Mouse (Mus musculus): ENCODE data around the gene Ets1.

Ets1 gene

GRCm38 (mm10) chr9:32730656-32731590 is 94.9 kb downstream of the Ets1 start:
- DNase-seq (ENCODE audit: low spot score) = no peak

DNA sequence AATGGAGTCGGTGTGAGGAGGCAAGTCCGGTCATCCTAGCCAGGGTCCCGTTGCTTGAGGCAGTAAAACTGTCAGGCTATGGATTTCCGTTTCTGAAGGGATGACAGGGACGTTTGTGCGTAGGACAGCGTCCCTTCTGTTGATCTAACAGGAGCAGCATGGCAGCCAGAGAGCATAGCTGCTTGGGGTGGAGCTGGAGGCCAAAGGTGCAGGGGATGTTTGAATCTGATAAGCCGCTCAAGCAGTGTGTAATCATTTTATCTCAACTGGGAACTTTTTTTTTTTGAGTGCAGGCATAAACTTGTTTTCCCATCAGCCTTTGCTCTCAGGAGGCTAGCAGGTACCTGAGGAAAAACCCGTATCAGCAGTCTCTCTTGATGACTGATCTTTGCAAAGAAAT is 95.8 kb downstream of the Ets1 start:
- DNase-seq (ENCODE audit: low spot score) = no peak

DNA sequence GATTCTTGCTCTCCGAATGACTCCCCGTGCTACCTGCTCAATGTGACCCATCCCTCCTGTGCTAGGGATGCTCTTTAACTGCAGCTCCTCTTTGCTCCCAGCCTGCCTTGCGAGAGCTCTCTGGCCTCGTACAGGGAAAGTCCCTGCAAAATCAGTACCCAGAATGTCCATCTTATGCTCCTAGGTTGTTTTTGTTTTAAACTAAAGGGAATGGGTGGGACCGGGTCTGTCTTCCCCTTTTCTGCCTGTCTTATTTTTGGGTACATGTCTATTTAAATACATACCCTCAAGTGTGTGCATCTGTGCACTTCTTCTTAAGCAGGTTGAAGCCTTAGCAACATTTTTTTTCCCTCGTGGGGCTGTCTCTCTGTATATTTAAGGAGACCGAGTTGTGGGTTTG is 99.0 kb downstream of the Ets1 start:
- no peak for DNase-seq (ENCODE audit: low spot score)

- DNase-seq (ENCODE audit: low spot score) = no peak
These were observed 100.0 kb downstream of the Ets1 start for GRCm38 (mm10) chr9:32736051-32736450.

DNA sequence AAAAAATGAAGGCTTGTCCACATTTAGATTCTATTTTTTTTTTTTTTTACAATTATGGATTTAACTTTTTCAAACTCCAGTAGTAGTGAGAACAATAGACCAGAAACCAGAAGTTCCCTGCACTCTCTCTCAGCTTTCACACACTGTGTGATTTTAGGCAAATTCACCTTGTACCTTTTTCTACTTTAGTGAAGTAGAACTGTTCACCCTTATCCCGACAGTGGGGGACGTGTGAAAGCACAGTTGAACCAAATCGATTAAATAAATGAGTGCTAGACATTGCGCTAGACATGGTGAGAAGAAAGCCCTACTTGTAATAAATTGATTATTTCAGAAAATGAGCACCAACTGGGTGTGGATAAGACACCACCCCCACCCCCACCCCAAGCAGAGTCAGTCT is 104.0 kb downstream of the Ets1 start:
- DNase-seq (ENCODE audit: low spot score) = no peak

- DNase-seq (ENCODE audit: low spot score) = no peak
These were observed 104.8 kb downstream of the Ets1 start for GRCm38 (mm10) chr9:32740751-32741387.

DNA sequence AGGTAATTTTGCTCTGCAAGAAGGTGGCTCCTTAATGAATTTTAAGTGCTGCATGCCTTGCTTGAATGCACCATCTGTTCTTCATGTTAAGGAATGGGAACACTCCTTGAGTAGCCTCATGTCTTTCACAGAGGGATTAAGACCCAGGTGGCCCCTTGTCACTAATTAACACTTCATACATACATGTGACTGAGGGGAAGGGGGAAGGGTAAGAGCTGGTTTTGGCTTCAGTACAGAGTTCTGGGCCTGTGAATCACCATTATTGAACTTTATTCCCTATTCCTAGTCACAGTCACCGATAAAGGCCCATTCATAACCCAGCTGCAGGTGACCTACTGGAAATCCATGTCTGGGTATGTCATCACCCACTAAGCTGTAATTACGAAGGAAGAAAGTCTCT is 105.7 kb downstream of the Ets1 start:
- DNase-seq (ENCODE audit: low spot score) = no peak

DNA sequence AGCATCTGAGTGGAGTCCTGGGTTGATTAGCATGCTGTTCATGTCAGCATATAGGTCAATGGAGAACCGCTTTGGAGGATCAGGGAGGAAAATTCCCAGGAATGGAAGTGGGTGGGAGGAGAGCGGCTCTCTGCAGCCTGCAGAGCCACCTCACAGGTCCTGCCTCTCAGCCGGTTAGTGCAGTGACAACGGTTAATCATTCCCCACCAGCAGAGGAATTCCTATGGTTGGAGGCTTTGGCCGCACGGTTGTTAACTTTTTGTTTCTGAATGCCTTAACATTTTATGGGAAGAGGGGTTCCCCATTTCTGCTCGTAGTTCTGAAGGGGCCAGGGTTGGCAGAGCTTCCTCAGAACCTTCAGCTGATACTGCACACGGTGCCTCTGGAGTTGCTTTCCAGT is 107.1 kb downstream of the Ets1 start:
- DNase-seq (ENCODE audit: low spot score) = no peak

DNA sequence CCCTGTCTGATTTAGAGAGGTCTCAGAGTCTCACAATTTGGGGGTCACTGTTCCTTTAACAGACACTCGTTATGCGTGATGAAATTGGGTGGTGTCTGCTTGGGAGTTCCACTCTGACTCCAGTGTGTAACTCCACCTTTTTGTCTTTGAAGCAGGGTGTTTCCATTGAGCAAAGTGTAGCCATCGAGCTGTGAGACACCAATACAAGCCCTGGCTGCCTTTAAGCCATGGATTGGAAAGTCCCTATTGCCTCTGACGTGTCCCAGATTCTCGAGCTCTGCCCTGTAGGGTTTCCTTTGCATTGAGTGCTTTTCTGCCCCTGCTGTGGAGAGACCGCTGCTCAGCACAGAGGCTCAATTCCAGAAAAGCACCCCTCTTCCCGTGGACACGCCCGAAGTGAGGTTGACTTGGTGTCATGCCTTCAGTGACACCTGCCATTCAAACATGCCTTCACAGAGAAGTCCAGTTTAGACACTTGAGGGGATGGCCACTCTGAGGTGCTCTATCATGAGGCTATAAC is 107.7 kb downstream of the Ets1 start:
- no peak for DNase-seq (ENCODE audit: low spot score)

GRCm38 (mm10) chr9:32744288-32744687 is 108.3 kb downstream of the Ets1 start:
- DNase-seq (ENCODE audit: low spot score) = no peak

GRCm38 (mm10) chr9:32745079-32745763 is 109.2 kb downstream of the Ets1 start:
- no peak for DNase-seq (ENCODE audit: low spot score)

DNA sequence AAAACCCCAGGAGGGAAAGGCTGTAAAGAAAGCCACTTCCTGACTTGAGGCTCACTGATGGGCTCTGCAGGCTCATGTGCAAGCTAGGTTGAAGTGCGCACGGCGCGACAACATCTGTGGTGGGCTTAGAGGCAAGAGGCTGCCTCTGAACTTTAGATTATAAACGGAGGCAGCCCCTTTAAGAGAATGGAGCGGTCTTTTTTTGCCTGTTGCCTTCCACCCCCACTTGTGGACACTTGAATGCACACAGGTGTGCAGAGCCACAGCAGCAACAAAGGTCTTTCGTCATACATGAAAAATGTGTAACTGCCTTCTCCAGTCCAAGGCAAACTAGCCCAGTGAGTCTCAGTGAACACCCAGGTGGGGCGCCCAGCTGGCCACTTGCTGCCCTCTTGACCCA is 110.0 kb downstream of the Ets1 start:
- DNase-seq (ENCODE audit: low spot score) = no peak

DNA sequence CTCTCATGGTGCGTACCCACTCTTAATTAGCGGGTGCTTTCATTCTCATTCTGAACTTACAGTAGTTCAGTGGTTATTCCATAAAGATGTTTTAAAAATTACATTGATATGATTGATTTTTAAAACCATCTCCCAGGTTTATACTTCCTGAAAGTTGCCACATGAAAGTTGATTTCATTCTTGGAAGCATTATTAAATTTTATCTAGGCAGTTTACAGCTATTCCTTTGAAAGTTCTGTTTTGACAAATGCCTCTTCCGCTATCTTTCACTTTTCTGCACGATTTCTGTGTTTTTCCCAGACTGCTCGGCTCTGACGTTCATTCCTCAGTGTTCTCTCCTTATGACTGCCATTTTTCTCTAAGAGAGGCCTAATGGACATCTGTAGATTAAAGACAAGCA is 110.6 kb downstream of the Ets1 start:
- DNase-seq (ENCODE audit: low spot score) = no peak

DNA sequence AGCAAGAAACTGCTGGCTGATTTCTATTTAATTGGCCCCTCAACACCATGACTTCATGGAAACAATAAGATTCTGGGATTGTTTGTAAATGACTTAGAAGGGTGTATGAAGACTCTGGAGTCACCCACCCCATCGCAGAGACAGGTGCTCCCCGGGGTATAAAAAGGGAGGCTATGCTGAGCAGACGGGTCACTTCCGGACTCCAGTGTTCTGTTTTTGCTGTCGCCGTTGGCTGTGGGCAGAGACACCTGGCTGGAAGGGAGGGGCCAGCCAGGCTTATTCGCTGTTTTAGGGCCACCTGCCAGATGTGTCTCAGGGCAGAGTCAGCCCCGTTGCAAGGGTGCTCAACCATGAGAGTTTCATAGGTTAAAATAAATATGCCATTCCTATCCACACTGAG is 111.6 kb downstream of the Ets1 start:
- no peak for DNase-seq (ENCODE audit: low spot score)

- DNase-seq (ENCODE audit: low spot score) = no peak
These were observed 112.5 kb downstream of the Ets1 start for GRCm38 (mm10) chr9:32748552-32748951.

GRCm38 (mm10) chr9:32749721-32750480 is 113.9 kb downstream of the Ets1 start:
- no peak for DNase-seq (ENCODE audit: low spot score)

GRCm38 (mm10) chr9:32752602-32753001 is 116.6 kb downstream of the Ets1 start:
- DNase-seq (ENCODE audit: low spot score) = no peak

DNA sequence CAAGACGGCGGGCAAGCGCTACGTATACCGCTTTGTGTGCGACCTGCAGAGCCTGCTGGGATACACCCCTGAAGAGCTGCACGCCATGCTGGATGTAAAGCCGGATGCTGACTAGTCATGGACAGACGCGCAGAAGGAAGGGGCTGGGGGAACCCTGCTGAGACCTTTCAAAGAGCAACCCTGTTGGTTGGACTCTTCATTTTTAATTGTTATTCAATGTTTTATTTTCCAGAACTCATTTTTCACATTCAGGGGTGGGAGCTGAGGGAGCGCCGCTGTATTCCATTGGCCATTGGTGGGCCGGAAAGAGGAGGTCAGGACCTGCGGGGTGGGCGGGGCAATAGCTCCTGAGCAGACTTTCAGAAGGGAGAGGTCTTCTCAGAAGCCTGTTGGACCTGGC is 118.3 kb downstream of the Ets1 start:
- no peak for DNase-seq (ENCODE audit: low spot score)

- no peak for DNase-seq (ENCODE audit: low spot score)
These were observed 120.0 kb downstream of the Ets1 start for GRCm38 (mm10) chr9:32756002-32756401.

- no peak for DNase-seq (ENCODE audit: low spot score)
These were observed 122.4 kb downstream of the Ets1 start for GRCm38 (mm10) chr9:32758280-32758905.

DNA sequence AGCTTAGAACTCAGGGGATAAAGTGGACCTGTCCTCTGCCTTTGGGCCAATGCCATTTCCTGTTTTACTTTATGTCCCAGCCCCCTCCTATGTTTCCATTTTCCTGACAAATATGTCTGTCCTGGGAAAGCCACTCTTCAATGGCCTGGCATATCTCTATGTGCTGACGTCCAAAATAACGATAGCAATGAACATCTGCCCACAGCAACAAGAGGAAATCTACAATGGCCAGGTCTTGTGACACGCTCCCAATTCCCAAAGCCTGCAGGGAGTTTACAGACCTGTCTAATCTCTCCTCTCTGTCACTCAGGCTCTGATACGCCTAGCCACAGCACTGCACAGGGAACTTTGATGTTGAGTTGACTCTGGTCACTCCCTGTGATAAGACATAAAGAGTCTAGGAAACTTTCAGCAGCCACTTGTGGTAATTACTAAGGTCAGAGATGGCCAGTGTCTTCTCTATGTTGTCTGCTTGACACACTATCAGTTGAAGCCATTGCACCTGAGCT is 124.7 kb downstream of the Ets1 start:
- DNase-seq (ENCODE audit: low spot score) = no peak

Data from layer of hippocampus, adult 9-10 months (tissue).